Mouse (Mus musculus) mature B cell (primary cell): ENCODE data around the gene Rabgap1.
"Not testable (repeated sequence)": the region's sequence is repeated elsewhere in the genome, so short reads cannot be mapped to it uniquely, and the experiment has no call there.

ENCODE experiments used
- in situ Hi-C: fragments of 300-500 bp; cut with MboI; formaldehyde crosslinking; loops from 2 replicates; pipeline ENCODE4 v1.14.3; 2019

The Rabgap1 gene

GRCm38 (mm10) chr2:37442611-37443591 is at the start of gene Rabgap1, which contains the start of the genes Zbtb26 and Zbtb6:
Gene Rabgap1, plus strand, starts transcription at chr2:37443279.
Gene Zbtb26, minus strand, starts transcription at chr2:37443135.
Gene Zbtb6, minus strand, starts transcription at chr2:37443171.
- in situ Hi-C loops, result no loop called here

- in situ Hi-C loops, result loop anchor here (25.0 kb wide), 1 partner anchor 92 kb away; no protein-coding TSS in a partner anchor
Observed at GRCm38 (mm10) chr2:37395539-37395938, 47.5 kb upstream of the Rabgap1 start.

GRCm38 (mm10) chr2:37421903-37422302 is 21.2 kb upstream of the Rabgap1 start:
- in situ Hi-C loops, result no loop called here

GRCm38 (mm10) chr2:37422306-37423304 is 20.5 kb upstream of the Rabgap1 start, which contains the start of gene Rc3h2:
Gene Rc3h2, minus strand, starts transcription at chr2:37422903.
- in situ Hi-C loops, result no loop called here

GRCm38 (mm10) chr2:37423671-37424070 is 19.4 kb upstream of the Rabgap1 start:
- in situ Hi-C loops, result no loop called here

GRCm38 (mm10) chr2:37430593-37431464 is 12.2 kb upstream of the Rabgap1 start:
- in situ Hi-C loops, result no loop called here

- in situ Hi-C loops, result no loop called here
Observed at GRCm38 (mm10) chr2:37431609-37432008, 11.5 kb upstream of the Rabgap1 start.

- in situ Hi-C loops, result no loop called here
Observed at GRCm38 (mm10) chr2:37451667-37452375, 8.7 kb downstream of the Rabgap1 start.

GRCm38 (mm10) chr2:37452376-37452760 is 9.3 kb downstream of the Rabgap1 start:
- in situ Hi-C loops, result no loop called here

- in situ Hi-C loops, result no loop called here
Observed at GRCm38 (mm10) chr2:37460707-37461106, 17.6 kb downstream of the Rabgap1 start.

- in situ Hi-C loops, result no loop called here
Observed at GRCm38 (mm10) chr2:37466266-37466665, 23.2 kb downstream of the Rabgap1 start.

GRCm38 (mm10) chr2:37479559-37479958 is 36.5 kb downstream of the Rabgap1 start:
- in situ Hi-C loops, result loop anchor here (25.0 kb wide), 1 partner anchor 92 kb away; no protein-coding TSS in a partner anchor

GRCm38 (mm10) chr2:37480039-37480438 is 37.0 kb downstream of the Rabgap1 start:
- in situ Hi-C loops, result loop anchor here (25.0 kb wide), 1 partner anchor 93 kb away; no protein-coding TSS in a partner anchor

GRCm38 (mm10) chr2:37484165-37484564 is 41.1 kb downstream of the Rabgap1 start:
- in situ Hi-C loops, result loop anchor here (25.0 kb wide), 1 partner anchor 97 kb away; no protein-coding TSS in a partner anchor

- in situ Hi-C loops, result loop anchor here (25.0 kb wide), 1 partner anchor 98 kb away; no protein-coding TSS in a partner anchor
Observed at GRCm38 (mm10) chr2:37485370-37485769, 42.3 kb downstream of the Rabgap1 start.

GRCm38 (mm10) chr2:37486408-37486807 is 43.3 kb downstream of the Rabgap1 start:
- in situ Hi-C loops, result loop anchor here (25.0 kb wide), 1 partner anchor 99 kb away; no protein-coding TSS in a partner anchor

GRCm38 (mm10) chr2:37488956-37489355 is 45.9 kb downstream of the Rabgap1 start:
- in situ Hi-C loops, result loop anchor here (25.0 kb wide), 1 partner anchor 102 kb away; no protein-coding TSS in a partner anchor

GRCm38 (mm10) chr2:37497321-37497720 is 54.2 kb downstream of the Rabgap1 start:
- in situ Hi-C loops, result loop anchor here (25.0 kb wide), 1 partner anchor 110 kb away; no protein-coding TSS in a partner anchor

- in situ Hi-C loops, result not testable (repeated sequence)
Observed at GRCm38 (mm10) chr2:37505856-37506255, 62.8 kb downstream of the Rabgap1 start.
